Mouse (Mus musculus): Measurements from ENCODE around the gene Phf21a.
"Not testable (repeated sequence)": the region's sequence is repeated elsewhere in the genome, so short reads cannot be mapped to it uniquely, and the experiment has no call there.

The Phf21a gene

DNA sequence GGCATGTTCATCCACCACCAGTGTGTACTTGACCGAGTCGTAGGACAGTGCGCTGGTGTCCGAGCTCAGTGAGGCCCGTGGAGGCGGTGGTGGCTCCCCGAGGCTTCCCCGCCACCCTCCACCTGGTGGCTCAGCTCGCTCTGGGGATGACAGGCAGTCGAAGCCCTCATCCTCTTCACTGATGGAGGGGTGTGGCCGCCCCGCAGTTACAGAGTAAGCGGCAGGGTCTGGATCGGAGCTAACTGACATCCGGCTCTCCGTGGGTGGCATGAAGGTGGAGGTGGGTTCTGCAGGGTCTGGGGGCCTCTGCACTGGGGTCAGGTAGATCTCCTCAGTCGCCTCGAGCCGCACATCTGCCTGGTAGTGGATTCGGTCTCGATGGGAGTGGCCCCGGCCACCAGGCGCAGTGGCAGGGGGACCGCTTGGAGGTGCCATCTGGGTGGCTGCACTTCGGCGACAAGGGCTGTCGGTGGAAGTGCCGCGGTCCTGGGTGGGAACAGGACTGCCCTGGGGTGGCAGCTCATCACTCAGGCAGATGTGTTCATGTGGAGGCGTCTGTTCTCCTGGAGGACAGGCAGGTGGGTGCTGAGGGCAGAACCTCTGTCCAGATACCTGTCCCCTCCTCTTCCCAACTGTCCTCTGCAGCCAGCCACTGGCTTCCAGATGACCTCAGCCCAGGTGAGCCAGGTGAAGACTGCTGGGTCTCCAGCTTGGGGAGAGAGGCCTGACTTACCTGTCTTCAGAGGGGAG is 294.1 kb downstream of the Phf21a start:
- no peak for DNase-seq

GRCm38 (mm10) chr2:92387646-92388045 is 294.7 kb downstream of the Phf21a start:
- DNase-seq: no peak

DNA sequence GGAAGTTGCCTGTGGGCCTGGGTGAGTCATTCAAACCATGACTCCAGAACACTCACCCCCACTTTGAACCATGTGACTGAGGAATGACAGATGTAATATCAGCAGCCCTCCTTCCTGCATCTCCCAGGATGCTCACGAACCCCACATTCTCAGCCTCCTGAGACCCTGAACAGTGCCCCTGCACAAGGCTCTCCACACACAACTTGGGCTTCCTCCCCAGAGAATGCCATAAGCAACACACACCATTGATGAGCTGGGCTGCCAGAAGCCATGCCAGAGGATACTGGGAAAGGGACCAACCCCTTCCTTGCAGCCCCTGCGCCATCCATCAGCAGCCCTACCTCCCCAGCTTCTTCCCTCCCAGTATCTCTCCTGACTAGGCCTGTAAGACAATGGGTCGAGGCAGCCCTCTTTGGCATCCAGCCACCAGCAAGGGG is 295.2 kb downstream of the Phf21a start:
- no peak for DNase-seq

DNA sequence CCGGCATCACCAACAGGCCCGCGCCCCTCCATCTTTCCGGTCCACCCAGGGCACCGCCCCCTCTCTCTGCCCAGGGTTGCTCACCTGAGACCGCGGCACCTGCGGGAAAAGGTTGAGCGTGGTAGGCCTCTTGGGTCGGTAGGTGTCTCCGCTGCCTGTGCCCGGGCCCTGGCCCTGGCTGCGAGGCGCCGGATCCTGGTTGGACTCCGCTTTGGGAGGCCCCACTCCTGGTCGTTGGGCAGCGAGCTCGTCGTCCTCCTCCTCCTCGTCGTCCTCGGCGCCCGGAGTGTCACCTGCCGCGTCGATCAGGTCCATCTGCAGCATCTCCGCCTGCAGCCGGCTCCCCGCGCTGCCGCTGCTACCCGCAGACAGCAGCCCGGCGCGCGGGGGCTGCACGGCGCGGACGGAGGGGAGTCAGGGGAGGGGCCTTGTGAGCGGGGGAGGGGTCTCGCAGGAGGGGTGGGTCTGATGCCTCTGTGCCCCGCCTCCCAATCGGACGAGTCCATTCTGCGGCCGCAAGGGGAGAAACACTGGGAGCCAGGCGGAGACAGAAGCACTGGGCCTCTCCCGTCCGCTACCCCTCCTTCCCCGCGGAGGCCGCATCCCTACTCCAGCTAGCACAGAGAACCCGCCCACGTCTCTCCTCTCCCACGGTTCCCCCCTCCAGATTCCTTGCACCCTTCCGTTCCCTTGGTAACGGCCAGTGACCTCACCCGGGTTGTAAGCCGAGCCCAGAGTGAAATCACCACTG is 296.1 kb downstream of the Phf21a start:
- peak; percentile 51 for DNase-seq

DNA sequence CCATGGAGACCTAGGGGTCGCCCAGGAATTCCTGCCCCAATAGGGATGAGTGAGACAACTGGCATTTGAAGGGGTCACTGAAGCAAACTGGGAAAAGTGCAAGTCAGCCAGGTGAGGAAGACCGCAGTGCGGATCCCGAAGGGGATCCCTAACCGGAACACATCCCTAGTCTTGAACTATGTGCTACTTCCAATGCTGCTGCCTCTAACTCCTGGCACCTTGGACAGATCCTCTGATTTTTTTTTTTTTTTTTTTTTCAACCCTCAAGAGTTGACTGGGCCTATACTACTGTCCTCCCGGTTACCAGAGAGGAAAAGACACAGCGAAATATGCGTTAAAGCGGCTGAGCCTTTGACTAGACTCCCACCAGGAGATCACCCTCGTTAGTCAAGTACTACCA is 296.7 kb downstream of the Phf21a start:
- DNase-seq: no peak

DNA sequence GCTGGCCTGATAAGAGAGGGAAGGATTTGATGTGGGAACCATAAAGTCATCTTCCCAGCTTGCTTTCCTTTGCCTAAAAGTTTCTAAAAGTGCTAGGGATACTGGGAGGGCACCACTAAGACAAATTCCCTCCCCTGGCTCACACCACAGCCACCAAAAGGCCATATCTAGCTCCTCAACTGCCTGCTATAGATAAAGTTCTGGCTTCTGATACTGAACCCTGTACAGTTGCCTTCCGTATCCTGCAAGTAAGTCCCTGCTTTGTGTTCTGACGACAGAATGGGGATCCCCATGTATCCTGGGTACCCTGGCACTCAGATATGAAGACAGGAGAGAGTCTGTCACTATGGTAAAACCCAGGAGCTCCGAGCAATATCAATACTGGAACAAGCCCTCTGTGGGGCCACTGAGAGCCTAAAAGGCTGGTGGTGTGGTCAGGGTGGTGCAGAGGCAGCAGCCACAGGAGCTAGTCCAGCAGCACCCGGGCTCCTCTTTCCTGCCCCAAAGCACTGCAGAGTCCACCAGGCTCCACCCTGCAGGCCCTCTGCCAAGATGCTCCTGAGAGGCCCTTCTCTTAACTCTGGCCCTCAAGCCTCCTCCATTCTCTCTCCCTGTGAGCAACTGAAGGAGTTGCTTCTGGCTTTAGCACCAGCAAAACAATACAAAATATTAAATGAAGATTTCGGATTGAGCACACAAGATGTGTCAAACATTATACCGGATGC is 297.5 kb downstream of the Phf21a start:
- DNase-seq: no peak

DNA sequence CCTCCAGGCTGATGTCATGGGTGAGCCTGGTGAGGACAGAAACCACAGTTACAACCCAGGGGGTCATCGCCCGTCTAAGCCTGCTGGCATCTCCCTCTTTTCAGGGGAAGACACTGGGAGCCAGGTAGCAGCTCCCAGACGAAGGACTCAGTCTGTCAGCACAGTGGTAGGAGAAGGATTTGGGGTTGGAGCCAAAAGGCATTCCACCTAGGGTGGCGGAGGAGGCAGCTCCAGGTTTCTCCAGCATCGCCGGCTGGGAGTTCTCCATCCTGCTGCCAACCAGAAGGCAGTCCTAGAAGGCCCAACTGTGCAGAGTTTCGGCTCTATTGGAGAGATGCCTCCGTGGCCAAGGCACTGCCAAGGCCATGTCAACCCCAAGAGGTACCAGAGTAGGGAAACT is 298.2 kb downstream of the Phf21a start:
- DNase-seq: no peak

DNA sequence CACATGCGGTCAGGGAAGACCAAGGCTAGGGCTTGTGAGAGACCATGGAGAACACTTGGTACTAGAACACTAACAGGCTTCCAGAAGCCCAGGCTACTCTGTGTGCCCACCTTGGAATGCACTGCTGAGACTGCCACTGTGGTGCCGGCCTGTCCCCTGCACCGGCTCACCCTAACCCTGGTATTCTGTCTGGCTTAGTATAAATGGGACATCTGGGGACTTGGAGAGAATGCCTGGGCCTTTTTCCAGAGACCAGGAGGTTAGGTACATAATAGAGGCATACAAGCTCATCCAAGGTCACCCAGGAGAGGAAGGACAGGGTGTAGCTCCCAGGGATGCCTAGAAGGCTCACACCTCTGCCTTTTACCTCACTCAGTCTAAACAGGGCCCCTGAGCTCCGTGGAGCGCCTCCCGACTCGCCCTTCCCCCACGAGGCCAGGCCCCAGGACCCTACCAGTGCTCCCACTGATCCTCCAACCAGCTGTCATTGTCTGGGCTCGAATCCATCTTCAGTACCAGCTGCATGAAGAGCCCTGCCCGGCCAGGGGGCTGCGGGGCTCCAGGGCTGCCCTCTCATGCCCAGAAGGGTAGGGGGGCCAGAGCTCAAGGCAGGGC is 298.9 kb downstream of the Phf21a start:
- DNase-seq: no peak

- DNase-seq: no peak
Observed at GRCm38 (mm10) chr2:92392318-92393264, 299.7 kb downstream of the Phf21a start.

- DNase-seq: no peak
Observed at GRCm38 (mm10) chr2:92395535-92395934, 302.6 kb downstream of the Phf21a start.

DNA sequence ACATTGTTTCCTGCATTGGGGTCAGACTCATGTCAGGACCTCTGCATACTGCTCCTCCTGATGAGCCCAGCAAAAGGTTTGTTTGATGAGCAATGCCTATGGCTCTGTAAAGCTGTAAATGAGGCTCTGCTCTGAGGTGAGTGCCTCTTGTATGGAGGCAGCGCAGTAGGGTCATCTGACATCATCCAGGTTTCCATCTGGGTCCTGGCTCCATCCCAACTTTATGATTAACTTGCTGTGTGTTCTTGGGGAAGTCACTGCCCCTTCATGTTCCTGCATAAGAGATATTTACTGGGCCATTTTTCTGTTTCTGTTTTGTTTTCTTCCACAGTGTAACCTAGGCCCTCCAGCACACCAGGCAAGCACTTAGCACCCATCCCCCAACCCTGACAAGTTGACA is 304.5 kb downstream of the Phf21a start:
- no peak for DNase-seq

GRCm38 (mm10) chr2:92399877-92400276 is 307.0 kb downstream of the Phf21a start:
- DNase-seq: not testable (repeated sequence)

- no peak for DNase-seq
Observed at GRCm38 (mm10) chr2:92400682-92401081, 307.8 kb downstream of the Phf21a start.

GRCm38 (mm10) chr2:92401091-92401561 is 308.2 kb downstream of the Phf21a start, which contains the start of gene Mapk8ip1:
Gene Mapk8ip1 (minus strand): TSS chr2:92401263.
- DNase-seq: no peak

GRCm38 (mm10) chr2:92402591-92403326 is 309.8 kb downstream of the Phf21a start:
- no peak for DNase-seq

- no peak for DNase-seq
Observed at GRCm38 (mm10) chr2:92403776-92404319, 310.9 kb downstream of the Phf21a start.

GRCm38 (mm10) chr2:92404737-92405136 is 311.8 kb downstream of the Phf21a start:
- no peak for DNase-seq

DNA sequence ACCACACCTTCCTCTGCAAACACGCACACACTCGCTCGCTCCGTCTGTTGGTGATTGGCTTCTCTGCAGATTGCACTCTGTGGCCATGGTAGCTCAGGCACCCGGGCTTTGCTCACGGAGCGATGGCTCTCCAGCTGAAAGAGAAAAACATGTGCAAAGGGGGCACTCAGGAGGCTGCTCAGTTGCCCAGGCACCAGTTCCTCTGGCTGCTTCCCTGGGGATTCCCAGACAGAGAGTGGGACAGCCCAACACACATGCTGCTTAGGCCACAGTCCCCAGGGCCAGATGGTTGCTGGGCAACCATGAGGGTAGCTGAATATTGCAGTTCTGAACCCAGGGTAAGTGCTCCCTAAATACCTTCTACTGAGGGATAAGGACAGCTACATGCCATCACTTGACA is 312.8 kb downstream of the Phf21a start:
- DNase-seq: no peak

GRCm38 (mm10) chr2:92408309-92409045 is 315.6 kb downstream of the Phf21a start:
- DNase-seq: no peak

DNA sequence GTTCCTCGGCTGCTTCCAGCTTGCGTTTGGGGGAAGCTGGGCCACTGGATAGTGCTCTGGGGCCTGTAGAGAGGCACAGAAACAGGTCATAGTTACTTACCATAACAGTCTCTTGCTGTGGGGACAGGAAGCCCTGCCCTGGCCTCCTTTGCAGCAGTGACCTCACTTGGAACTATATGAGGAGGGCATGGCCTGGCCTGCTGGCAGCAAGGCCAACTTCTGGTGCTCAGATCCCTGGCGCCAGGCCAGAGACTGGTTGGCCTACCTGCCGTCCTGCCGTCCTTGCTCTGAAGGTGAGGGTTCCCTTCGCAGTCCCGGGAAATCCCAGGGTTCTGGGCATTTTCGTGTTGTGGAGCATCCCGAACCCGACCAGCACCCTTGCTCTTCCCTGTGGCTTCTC is 318.8 kb downstream of the Phf21a start:
- no peak for DNase-seq
